Mouse (Mus musculus) thymus, adult 2 months (tissue): Measurements from ENCODE around the gene Rbfox3.

Experiments
- CTCF ChIP-seq: fragments of 200-500 bp; IDR thresholded peaks from 2 replicates; pipeline ENCODE4 v1.5.1; 2012; ENCODE audit warnings: mild to moderate bottlenecking, control low read depth, low read length, moderate library complexity, borderline replicate concordance; ENCODE audit not compliant: control insufficient read depth, poor library complexity, insufficient read depth; ENCODE audit errors: extremely low read depth
- POLR2A ChIP-seq: fragments of 200-500 bp; IDR thresholded peaks from 2 replicates; pipeline ENCODE4 v1.6.1; 2012; ENCODE audit warnings: mild to moderate bottlenecking, low read length, control low read depth, moderate library complexity; ENCODE audit not compliant: control insufficient read depth, poor library complexity, insufficient read depth; ENCODE audit errors: extremely low read depth

DNA sequence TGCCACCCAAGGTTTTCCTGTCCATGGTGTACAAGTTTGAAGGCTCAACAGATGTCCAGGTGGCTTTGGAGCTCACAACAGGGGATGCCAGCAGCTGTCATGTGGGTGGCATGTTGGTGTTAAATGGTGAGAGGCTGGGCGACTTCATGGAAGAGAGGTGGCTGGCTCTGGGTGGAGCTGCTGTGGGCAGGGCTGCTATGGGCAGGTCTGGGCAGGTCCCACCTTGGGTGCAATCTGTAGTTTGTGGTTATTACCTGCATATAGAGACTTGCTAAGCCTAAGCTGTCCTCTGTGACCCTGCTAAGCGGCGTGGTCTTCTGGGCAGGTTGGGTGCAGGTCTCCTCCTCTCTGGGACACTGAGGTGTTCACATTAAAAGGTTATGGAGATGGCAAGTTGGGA lies 425.6 kb downstream of the Rbfox3 start:
- TF ChIP-seq CTCF (no peak), POLR2A (no peak)
